ENCODE assay signal across 8 mouse cellular contexts in genomic region chr6:115675508-115676336, GRCm38 (mm10). TPM values are rescaled to one million over a fixed set of nuclear protein-coding genes. Genes with fewer than 3 reads are reported as not detected.
A peak's percentile ranks its signal among the peaks of the same experiment; 100 is the strongest.
DNase-seq lines count a peak whose midpoint lies in the region; ATAC-seq and TF ChIP-seq lines count a peak whose summit lies in the region.

No protein-coding gene starts in this region.

- TF ChIP-seq EP300 in ES-Bruce4 (IDR thresholded peaks at IDR 0.05; ENCODE audit: insufficient read depth, low read depth, low read length), result no peak
- TF ChIP-seq EP300 in heart, postnatal 0 days (IDR thresholded peaks at IDR 0.05; ENCODE audit: low read depth), result no peak

- no peak for TF ChIP-seq POLR2A in ES-Bruce4 (IDR thresholded peaks at IDR 0.05; ENCODE audit: insufficient read depth, low read length)

- under 1% methylated on average over 53 of the region's 53 CpGs for WGBS in forebrain, embryonic 13.5 days
- under 1% methylated on average over 49 of the region's 53 CpGs for WGBS in heart, postnatal 0 days
- under 1% methylated on average over 53 of the region's 53 CpGs for WGBS in liver, embryonic 16.5 days (ENCODE audit: insufficient replicate concordance)
- WGBS in neural tube, embryonic 12.5 days, result under 1% methylated on average over 53 of the region's 53 CpGs

- H3K27me3 ChIP-seq in ES-Bruce4 (ENCODE audit: control insufficient read depth, insufficient read depth, low read length, poor library complexity, severe bottlenecking), result no peaks in the 10 kb centered on the region
- 0 out of 2 replicates have a peak, but pooled peaks cover under 1% of the 10 kb centered on the region for H3K27me3 ChIP-seq in forebrain, embryonic 13.5 days
- H3K27me3 ChIP-seq in heart, postnatal 0 days (ENCODE audit: control insufficient read depth, insufficient read depth, low read length), result no peaks in the 10 kb centered on the region
- H3K27me3 ChIP-seq in liver, embryonic 16.5 days (ENCODE audit: control insufficient read depth, insufficient read depth, low read depth, low read length), result no peaks in the 10 kb centered on the region
- H3K27me3 ChIP-seq in neural tube, embryonic 12.5 days (replicated peaks), result no peaks in the 10 kb centered on the region

- no peaks in the 10 kb centered on the region for H3K4me1 ChIP-seq in ES-Bruce4 (ENCODE audit: control insufficient read depth, insufficient read depth, low read length)
- peaks cover 31% of the 10 kb centered on the region for H3K4me1 ChIP-seq in forebrain, embryonic 13.5 days
- peaks cover 26% of the 10 kb centered on the region; the same call in 1 of the 2 replicates for H3K4me1 ChIP-seq in heart, postnatal 0 days (ENCODE audit: control insufficient read depth, insufficient read depth)
- peaks cover 19% of the 10 kb centered on the region for H3K4me1 ChIP-seq in liver, embryonic 16.5 days (ENCODE audit: control insufficient read depth, low read depth, low read length)
- H3K4me1 ChIP-seq in neural tube, embryonic 12.5 days, result peaks cover 12% of the 10 kb centered on the region

- H3K4me2 ChIP-seq in forebrain, embryonic 13.5 days, result peak overlapping the region; percentile 68
- H3K4me2 ChIP-seq in heart, postnatal 0 days (ENCODE audit: low read depth, low read length), result peak overlapping the region; percentile 97
- peak overlapping the region; percentile 83 for H3K4me2 ChIP-seq in liver, embryonic 16.5 days (ENCODE audit: low read depth, low read length)
- H3K4me2 ChIP-seq in neural tube, embryonic 12.5 days (replicated peaks), result peak overlapping the region; percentile 80

- DNase-seq in heart, postnatal 0 days (ENCODE audit: low spot score), result peak; percentile 55
- DNase-seq in kidney, postnatal 25 days, result peak; percentile 80
- DNase-seq in testis, postnatal 14 days (ENCODE audit: low spot score), result peak; percentile 72

- H3K27ac ChIP-seq in ES-Bruce4 (ENCODE audit: insufficient read depth, low read length), result peak overlapping the region; percentile 73
- peak overlapping the region; percentile 97 for H3K27ac ChIP-seq in forebrain, embryonic 13.5 days
- peak overlapping the region; percentile 98 for H3K27ac ChIP-seq in heart, postnatal 0 days (ENCODE audit: low read depth)
- H3K27ac ChIP-seq in liver, embryonic 16.5 days (ENCODE audit: low read length), result peak overlapping the region; percentile 98
- H3K27ac ChIP-seq in neural tube, embryonic 12.5 days, result peak overlapping the region; percentile 92

- peak; percentile 46 for ATAC-seq in cerebellum, adult (ENCODE audit: insufficient number of reproducible peaks, low FRiP score, low TSS enrichment)
- peak; percentile 50 for ATAC-seq in forebrain, embryonic 13.5 days
- peak; percentile 52 for ATAC-seq in heart, postnatal 0 days (ENCODE audit: insufficient read depth, low read depth)
- ATAC-seq in liver, embryonic 16.5 days (ENCODE audit: low read depth), result peak; percentile 49
- ATAC-seq in neural tube, embryonic 12.5 days (ENCODE audit: low FRiP score, low read depth), result peak; percentile 69

- no peak for TF ChIP-seq CTCF in ES-Bruce4 (IDR thresholded peaks at IDR 0.05; ENCODE audit: low read depth, low read length)
- no peak for TF ChIP-seq CTCF in heart, postnatal 0 days (IDR thresholded peaks at IDR 0.05; ENCODE audit: low read depth)

- peak overlapping the region; percentile 99 for H3K9ac ChIP-seq in ES-Bruce4 (ENCODE audit: low read depth, poor library complexity, severe bottlenecking)
- H3K9ac ChIP-seq in forebrain, embryonic 13.5 days, result peak overlapping the region; percentile 98
- peak overlapping the region; percentile 98 for H3K9ac ChIP-seq in heart, postnatal 0 days (replicated peaks; ENCODE audit: low read depth, low read length)
- peak overlapping the region; percentile 99 for H3K9ac ChIP-seq in liver, embryonic 16.5 days (ENCODE audit: low read depth, low read length)
- H3K9ac ChIP-seq in neural tube, embryonic 12.5 days, result peak overlapping the region; percentile 99

- H3K9me3 ChIP-seq in ES-Bruce4 (replicated peaks; ENCODE audit: control insufficient read depth, insufficient read depth, low read length, poor library complexity, severe bottlenecking), result no peaks in the 10 kb centered on the region
- H3K9me3 ChIP-seq in forebrain, embryonic 13.5 days (replicated peaks), result no peaks in the 10 kb centered on the region
- no peaks in the 10 kb centered on the region for H3K9me3 ChIP-seq in heart, postnatal 0 days (replicated peaks; ENCODE audit: control insufficient read depth, low read length)
- H3K9me3 ChIP-seq in liver, embryonic 16.5 days (replicated peaks; ENCODE audit: control insufficient read depth, low read length), result no peaks in the 10 kb centered on the region
- no peaks in the 10 kb centered on the region for H3K9me3 ChIP-seq in neural tube, embryonic 12.5 days

- peak overlapping the region; percentile 91 for H3K4me3 ChIP-seq in ES-Bruce4 (ENCODE audit: low read depth, low read length)
- peak overlapping the region; percentile 97 for H3K4me3 ChIP-seq in forebrain, embryonic 13.5 days
- H3K4me3 ChIP-seq in heart, postnatal 0 days (ENCODE audit: low read depth, low read length), result peak overlapping the region; percentile 89
- peak overlapping the region; percentile 94 for H3K4me3 ChIP-seq in liver, embryonic 16.5 days (ENCODE audit: low read depth, low read length)
- H3K4me3 ChIP-seq in neural tube, embryonic 12.5 days, result peak overlapping the region; percentile 97

- H3K36me3 ChIP-seq in ES-Bruce4 (ENCODE audit: control insufficient read depth, insufficient read depth, low read length, poor library complexity, severe bottlenecking), result no peaks in the 10 kb centered on the region
- no peaks in the 10 kb centered on the region for H3K36me3 ChIP-seq in forebrain, embryonic 13.5 days (ENCODE audit: poor library complexity, severe bottlenecking)
- no peaks in the 10 kb centered on the region for H3K36me3 ChIP-seq in heart, postnatal 0 days (replicated peaks; ENCODE audit: control insufficient read depth, insufficient read depth, low read length)
- no peaks in the 10 kb centered on the region for H3K36me3 ChIP-seq in liver, embryonic 16.5 days (ENCODE audit: control insufficient read depth, insufficient read depth)
- H3K36me3 ChIP-seq in neural tube, embryonic 12.5 days, result no peaks in the 10 kb centered on the region

RNA-seq across cellular contexts. Expression of gene Raf1, which starts 0.7 kb away (rescaled TPM):
- polyA plus RNA-seq in ES-Bruce4 (2011; ENCODE audit: insufficient read depth, insufficient read length, low read depth, missing spikeins), result 67.7 and 81.1 TPM in 2 replicates
- polyA plus RNA-seq in forebrain, embryonic 13.5 days (2015; fragmentation: Nextera tagmentation; extraction: Ambion mirVana), result 137 and 156 TPM in 2 replicates
- total RNA-seq in heart, postnatal 0 days (2014; rRNA removed; ENCODE audit: low replicate concordance), result 182 and 204 TPM in 2 replicates
- 72.3 and 80.6 TPM in 2 replicates for polyA plus RNA-seq in heart, postnatal 0 days (2015; fragmentation: Nextera tagmentation; extraction: Ambion mirVana)
- polyA plus RNA-seq in liver, embryonic 16.5 days (2015; fragmentation: Nextera tagmentation; extraction: Ambion mirVana), result 36.8 and 39.3 TPM in 2 replicates
- polyA plus RNA-seq in neural tube, embryonic 12.5 days (2016; fragmentation: Nextera tagmentation; extraction: Ambion mirVana), result 158 and 173 TPM in 2 replicates

Comparison
In these comparisons a context has a peak if more than half of its experiments do, and no peak if none do; other contexts are left out.
1. Peak in every context shown above with its lines: DNase-seq, ATAC-seq, H3K4me3 ChIP-seq and H3K27ac ChIP-seq.